Comparison of ENCODE assay signal across 9 mouse cellular contexts in genomic region chr1:52578298-52579056, GRCm38 (mm10). TPM values are rescaled to one million over a fixed set of nuclear protein-coding genes. Genes with fewer than 3 reads are reported as not detected.
DNase-seq lines count a peak whose midpoint lies in the region; ATAC-seq lines count a peak whose summit lies in the region.
"Had no signal": no experiment of that assay in that cellular context is flagged by ENCODE, and none has a peak within 500 bp of the region (broad histone marks: within the 10 kb centered on the region; RNA-seq: fewer than 3 reads in every experiment).

No protein-coding gene starts in this region.

- H3K4me2 ChIP-seq in heart, embryonic 12.5 days: peak overlapping the region; percentile 41
- H3K4me2 ChIP-seq: neural tube, embryonic 12.5 days had no signal

- 15% methylated on average over 5 of the region's 5 CpGs for WGBS in heart, embryonic 12.5 days

- H3K27ac ChIP-seq in heart, embryonic 12.5 days (ENCODE audit: poor library complexity, severe bottlenecking): peak overlapping the region; percentile 86
- H3K27ac ChIP-seq: neural tube, embryonic 12.5 days had no signal

- no peak overlapping the region for H3K9ac ChIP-seq in heart, embryonic 12.5 days
- H3K9ac ChIP-seq: neural tube, embryonic 12.5 days had no signal

- intact Hi-C loops in heart, postnatal 25 days (cut with DNase I): no loop called here

- no peaks in the 10 kb centered on the region for H3K9me3 ChIP-seq in heart, embryonic 12.5 days (replicated peaks)
- H3K9me3 ChIP-seq: neural tube, embryonic 12.5 days had no signal

- H3K36me3 ChIP-seq in heart, embryonic 12.5 days: no peaks in the 10 kb centered on the region
- H3K36me3 ChIP-seq: neural tube, embryonic 12.5 days had no signal

- no peak overlapping the region for H3K4me3 ChIP-seq in heart, embryonic 12.5 days
- H3K4me3 ChIP-seq: neural tube, embryonic 12.5 days had no signal

- H3K4me1 ChIP-seq in heart, embryonic 12.5 days (replicated peaks): peaks cover 21% of the 10 kb centered on the region
- H3K4me1 ChIP-seq: neural tube, embryonic 12.5 days had no signal

- peak; percentile 90 for DNase-seq in heart, adult 11 months
- no peak for DNase-seq in heart, postnatal 25 days (ENCODE audit: low spot score)
- DNase-seq in brain, embryonic 18.5 days (ENCODE audit: low read depth, low spot score): peak; percentile 62
- peak; percentile 51 for DNase-seq in layer of hippocampus, adult 9-11 months
- DNase-seq in lung, postnatal 10 days: peak; percentile 68
- DNase-seq in right cerebral cortex, postnatal 14 days: peak; percentile 18
- DNase-seq in c-Kit-positive CD71-positive TER-119-positive erythroid progenitor cells, embryonic 14.5 days (ENCODE audit: low spot score): no peak

- no peaks in the 10 kb centered on the region for H3K27me3 ChIP-seq in heart, embryonic 12.5 days (replicated peaks)
- H3K27me3 ChIP-seq: neural tube, embryonic 12.5 days had no signal

- peak; percentile 89 for ATAC-seq in heart, embryonic 12.5 days (ENCODE audit: insufficient number of reproducible peaks, low FRiP score)

RNA-seq across cellular contexts. Expression of gene Nemp2, which starts 52.0 kb away (rescaled TPM):
- total RNA-seq in heart, postnatal 25 days (2021): 1 to 10 TPM in 1 of 2 experiments, under 1 TPM in 1; 0.92 to 1.2 TPM
- polyA plus RNA-seq in heart, embryonic 12.5 days (2016; fragmentation: Nextera tagmentation; extraction: Ambion mirVana): 6.7 and 7.8 TPM in 2 replicates

Comparison
In these comparisons a context has a peak if more than half of its experiments do, and no peak if none do; other contexts are left out.
1. DNase-seq: peak in heart, adult 11 months (single experiment), brain, embryonic 18.5 days (single experiment), layer of hippocampus, adult 9-11 months (single experiment), lung, postnatal 10 days (single experiment) and right cerebral cortex, postnatal 14 days (single experiment); none in heart, postnatal 25 days (single experiment) and c-Kit-positive CD71-positive TER-119-positive erythroid progenitor cells, embryonic 14.5 days (single experiment).